Mouse (Mus musculus): ENCODE data around the gene Svip.

Gene Svip

DNA sequence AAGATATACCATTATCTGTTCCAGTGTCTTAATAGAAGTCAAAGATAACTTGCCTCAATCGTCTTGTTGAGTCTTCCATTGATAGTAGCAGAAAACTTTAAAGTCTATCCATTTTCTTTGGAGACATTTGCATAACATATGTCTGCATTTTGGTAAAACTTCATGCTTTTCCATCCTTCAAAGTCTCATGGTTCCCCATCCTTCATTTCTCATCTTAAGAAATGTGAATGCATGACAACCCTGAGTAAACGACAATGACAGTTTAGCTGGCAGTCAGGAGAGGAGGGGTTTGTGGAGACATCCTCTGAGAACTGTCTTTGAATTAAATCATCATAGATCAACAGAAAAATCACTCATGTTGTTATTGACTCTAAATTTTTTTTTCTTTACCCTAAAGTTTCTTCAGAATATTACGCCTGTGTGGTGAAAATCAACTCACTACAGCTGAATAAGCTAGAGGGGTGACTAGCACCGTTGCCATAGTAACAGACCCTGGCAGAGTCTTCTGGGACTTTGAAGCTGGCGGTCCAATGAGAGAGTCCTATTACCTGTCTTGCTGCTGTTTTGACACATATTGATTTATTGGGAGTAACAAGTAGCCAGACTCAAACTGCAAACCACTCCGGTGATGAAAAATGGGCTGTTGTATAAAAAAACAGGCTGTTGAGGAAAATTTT is 45.0 kb downstream of the Svip start:
- no peak for DNase-seq (ENCODE audit: low spot score)

- DNase-seq (ENCODE audit: low spot score) = no peak
These were observed 48.1 kb downstream of the Svip start for GRCm38 (mm10) chr7:51957766-51958165.

DNA sequence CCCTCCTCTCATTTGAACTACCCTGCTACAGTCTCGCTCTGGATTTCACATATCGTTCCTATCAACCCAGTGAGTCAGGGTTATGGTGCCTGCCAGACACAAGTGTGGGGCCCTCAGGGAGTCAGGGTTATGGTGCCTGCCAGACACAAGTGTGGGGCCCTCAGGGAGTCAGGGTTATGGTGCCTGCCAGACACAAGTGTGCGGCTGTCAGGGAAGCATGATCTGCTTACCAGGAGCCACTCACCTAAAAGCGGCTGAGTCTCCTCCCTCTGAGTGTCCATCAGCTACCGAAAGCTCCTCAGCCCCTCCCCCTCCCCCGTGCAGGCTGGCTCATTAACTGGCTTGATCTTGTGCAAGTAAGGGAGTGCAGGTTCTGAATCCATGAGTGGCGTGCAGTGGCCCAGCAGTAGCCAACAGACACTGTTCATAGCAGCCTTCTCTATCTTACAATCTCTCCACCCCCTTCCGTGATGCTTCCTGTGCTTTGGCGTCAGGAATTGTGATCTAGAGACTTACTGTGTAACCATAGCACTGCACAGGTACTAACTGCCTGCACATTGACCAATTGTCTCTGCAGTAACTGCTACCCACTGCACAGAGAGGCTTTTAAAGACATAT is 50.3 kb downstream of the Svip start:
- no peak for DNase-seq (ENCODE audit: low spot score)
